Mouse (Mus musculus) olfactory bulb, adult 2 months (tissue): Measurements from ENCODE around the gene Ttc21a. TPM values are rescaled to one million over a fixed set of nuclear protein-coding genes. Genes with fewer than 3 reads are reported as not detected.

Experiments
- H3K27ac ChIP-seq: fragments of 200-500 bp; 2 replicates; pipeline ENCODE4 v1.5.1; 2012; ENCODE audit warnings: low read depth, low read length; ENCODE audit not compliant: insufficient read depth
- H3K4me1 ChIP-seq: fragments of 200-500 bp; 2 replicates; pipeline ENCODE4 v1.6.1; 2012; ENCODE audit warnings: low read length; ENCODE audit not compliant: control insufficient read depth, insufficient read depth
- H3K4me3 ChIP-seq: fragments of 200-500 bp; 2 replicates; pipeline ENCODE4 v1.5.1; 2012; ENCODE audit warnings: mild to moderate bottlenecking, low read depth, low read length, moderate library complexity; ENCODE audit not compliant: insufficient read depth
- CTCF ChIP-seq: fragments of 200-500 bp; IDR thresholded peaks from 2 replicates; pipeline ENCODE4 v1.5.1; 2012; ENCODE audit warnings: low read depth, mild to moderate bottlenecking, low read length, moderate library complexity; ENCODE audit not compliant: insufficient read depth
- POLR2A ChIP-seq: fragments of 200-500 bp; IDR thresholded peaks from 2 replicates; pipeline ENCODE4 v1.6.1; 2012; ENCODE audit warnings: mild to moderate bottlenecking, low read depth, low read length, moderate library complexity; ENCODE audit not compliant: insufficient read depth
- WGBS: fragments of 180-500 bp; shearing (Covaris S2); methylation state at CpG from one replicate; pipeline ENCODE4 v1.1.7; 2018; 5-methylcytosine and 5-hydroxymethylcytosine counted together
- polyA plus RNA-seq: library from polyadenylated mRNA; stranded (reverse); fragments of >200 nt; gene quantifications from 2 replicates; pipeline ENCODE4 v1.2.4, GENCODE M21; 2012; ENCODE audit warnings: low replicate concordance; ENCODE audit not compliant: missing spikeins, insufficient read depth, insufficient read length

The Ttc21a gene
- polyA plus RNA-seq, 1 experiment, result not detected

- no peak overlapping the region for H3K27ac ChIP-seq
- 95% methylated on average over 12 of the region's 12 CpGs for WGBS
- H3K4me1 ChIP-seq, result peaks cover 4% of the 10 kb centered on the region
- TF ChIP-seq CTCF (no peak), POLR2A (no peak)
- no peak overlapping the region for H3K4me3 ChIP-seq
Observed at GRCm38 (mm10) chr9:119932358-119932757, 5.0 kb upstream of the Ttc21a start.

GRCm38 (mm10) chr9:119933675-119934074 lies 3.7 kb upstream of the Ttc21a start:
- WGBS, result 95% methylated on average over 6 of the region's 6 CpGs
- H3K27ac ChIP-seq, result no peak overlapping the region
- H3K4me3 ChIP-seq, result no peak overlapping the region
- TF ChIP-seq POLR2A (no peak), CTCF (no peak)
- H3K4me1 ChIP-seq, result peaks cover 11% of the 10 kb centered on the region

GRCm38 (mm10) chr9:119938496-119938895 lies 1.1 kb downstream of the Ttc21a start:
- TF ChIP-seq CTCF, result no peak
- peaks cover 11% of the 10 kb centered on the region for H3K4me1 ChIP-seq
- H3K4me3 ChIP-seq, result no peak overlapping the region
- WGBS, result 85% methylated on average over 4 of the region's 4 CpGs
- no peak overlapping the region for H3K27ac ChIP-seq

GRCm38 (mm10) chr9:119939646-119940045 lies 2.2 kb downstream of the Ttc21a start:
- Histone ChIP-seq H3K4me1 (peaks cover 11% of the 10 kb centered on the region), H3K27ac (no peak overlapping the region), H3K4me3 (no peak overlapping the region)
- 83% methylated on average over 10 of the region's 10 CpGs for WGBS
- TF ChIP-seq POLR2A, result no peak
- no peak for TF ChIP-seq CTCF

- no peak overlapping the region for H3K4me3 ChIP-seq
- 67% methylated on average over 5 of the region's 5 CpGs for WGBS
- no peak for TF ChIP-seq POLR2A
- no peak for TF ChIP-seq CTCF
- no peak overlapping the region for H3K27ac ChIP-seq
- H3K4me1 ChIP-seq, result peaks cover 9% of the 10 kb centered on the region
Observed at GRCm38 (mm10) chr9:119941407-119941806, 4.0 kb downstream of the Ttc21a start.

GRCm38 (mm10) chr9:119941861-119942260 lies 4.5 kb downstream of the Ttc21a start:
- Histone ChIP-seq H3K4me1 (peaks cover 7% of the 10 kb centered on the region; the same call in 1 of the 2 replicates), H3K4me3 (no peak overlapping the region), H3K27ac (no peak overlapping the region)
- WGBS, result 91% methylated on average over 14 of the region's 14 CpGs
- TF ChIP-seq CTCF (no peak), POLR2A (no peak)

GRCm38 (mm10) chr9:119943326-119943725 lies 5.9 kb downstream of the Ttc21a start:
- H3K4me1 ChIP-seq, result no peaks in the 10 kb centered on the region
- H3K4me3 ChIP-seq, result no peak overlapping the region
- no peak for TF ChIP-seq CTCF
- TF ChIP-seq POLR2A, result no peak
- WGBS, result 84% methylated on average over 1 of the region's 1 CpGs
- no peak overlapping the region for H3K27ac ChIP-seq

GRCm38 (mm10) chr9:119945173-119945900 lies 7.9 kb downstream of the Ttc21a start:
- no peak for TF ChIP-seq POLR2A
- TF ChIP-seq CTCF, result no peak; the same call in 1 of the 2 replicates
- WGBS, result 75% methylated on average over 12 of the region's 12 CpGs
- H3K4me3 ChIP-seq, result no peak overlapping the region
- no peaks in the 10 kb centered on the region for H3K4me1 ChIP-seq
- H3K27ac ChIP-seq, result no peak overlapping the region

- Histone ChIP-seq H3K4me3 (no peak overlapping the region), H3K4me1 (0 out of 2 replicates have a peak, but pooled peaks cover 2% of the 10 kb centered on the region), H3K27ac (no peak overlapping the region)
- WGBS, result 50% methylated on average over 3 of the region's 3 CpGs
- TF ChIP-seq POLR2A (no peak), CTCF (no peak)
Observed at GRCm38 (mm10) chr9:119948804-119949203, 11.4 kb downstream of the Ttc21a start.
